Mouse (Mus musculus): ENCODE measurements around the gene Pcdh8.

Pcdh8 gene

DNA sequence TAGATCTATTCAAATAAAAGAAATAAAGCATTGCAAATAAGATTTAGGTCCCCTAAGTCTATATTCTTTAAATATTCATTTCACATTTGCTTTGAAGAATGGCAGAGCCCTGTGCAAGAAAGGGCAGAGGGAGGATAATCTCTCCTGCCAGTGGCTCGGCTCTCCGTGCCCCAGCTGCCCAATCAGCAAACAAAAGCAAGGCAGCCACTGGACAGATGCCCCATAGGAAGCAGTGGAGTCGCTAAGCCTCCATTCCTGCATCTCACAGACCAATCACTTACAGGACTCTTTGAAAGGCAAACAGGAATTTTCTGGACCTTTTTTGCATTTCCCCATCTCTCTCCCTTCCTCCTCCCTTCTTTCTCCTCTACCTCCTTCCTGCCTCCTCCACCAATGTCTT lies 17.0 kb downstream of the Pcdh8 start:
- no peak for DNase-seq (ENCODE audit: low spot score)

GRCm38 (mm10) chr14:79753733-79754132 lies 17.4 kb downstream of the Pcdh8 start:
- DNase-seq (ENCODE audit: low spot score): no peak

DNA sequence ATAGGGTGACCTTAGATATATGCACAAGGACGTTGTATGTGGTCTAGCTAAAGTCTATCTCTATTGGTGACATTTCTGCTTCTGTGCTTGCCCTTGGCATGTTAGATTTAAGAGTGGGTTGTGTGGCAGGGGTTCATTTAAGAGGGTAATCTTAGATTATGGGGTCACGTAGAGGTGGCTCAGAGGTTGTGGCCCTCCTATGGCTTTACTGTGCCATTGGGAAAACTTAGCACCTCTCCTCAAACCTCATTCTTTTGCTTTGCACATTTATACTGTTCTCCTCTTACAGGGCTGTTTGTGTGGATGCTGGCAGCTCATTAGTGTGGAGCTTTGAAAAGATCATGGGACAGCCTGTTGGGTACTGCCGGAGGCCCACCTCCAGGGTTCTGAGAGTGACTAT lies 30.6 kb downstream of the Pcdh8 start:
- DNase-seq (ENCODE audit: low spot score): no peak

GRCm38 (mm10) chr14:79738441-79738840 lies 32.7 kb downstream of the Pcdh8 start:
- DNase-seq (ENCODE audit: low spot score): no peak

- no peak for DNase-seq (ENCODE audit: low spot score)
Observed at GRCm38 (mm10) chr14:79737642-79738379, 33.3 kb downstream of the Pcdh8 start.

- no peak for DNase-seq (ENCODE audit: low spot score)
Observed at GRCm38 (mm10) chr14:79736781-79737180, 34.3 kb downstream of the Pcdh8 start.

DNA sequence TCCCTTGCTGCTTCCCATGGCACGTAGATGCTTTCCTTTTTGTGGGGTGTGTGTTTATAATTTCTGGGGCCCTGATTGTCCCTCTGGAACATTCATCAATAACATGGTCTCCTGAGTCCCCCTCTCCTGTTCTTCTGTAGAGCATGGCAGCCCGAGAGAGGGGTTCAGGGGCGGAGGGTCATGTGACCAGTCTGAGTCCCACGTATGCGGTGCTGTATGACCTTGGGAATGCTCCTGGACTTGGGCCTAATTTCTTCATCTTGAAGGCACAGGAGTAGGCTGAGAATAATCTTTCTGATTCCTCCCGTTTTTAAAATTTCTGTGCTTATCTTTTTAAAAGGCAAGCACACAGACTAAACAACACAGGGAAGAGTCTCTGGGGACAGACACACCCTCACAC lies 37.6 kb downstream of the Pcdh8 start:
- no peak for DNase-seq (ENCODE audit: low spot score)

DNA sequence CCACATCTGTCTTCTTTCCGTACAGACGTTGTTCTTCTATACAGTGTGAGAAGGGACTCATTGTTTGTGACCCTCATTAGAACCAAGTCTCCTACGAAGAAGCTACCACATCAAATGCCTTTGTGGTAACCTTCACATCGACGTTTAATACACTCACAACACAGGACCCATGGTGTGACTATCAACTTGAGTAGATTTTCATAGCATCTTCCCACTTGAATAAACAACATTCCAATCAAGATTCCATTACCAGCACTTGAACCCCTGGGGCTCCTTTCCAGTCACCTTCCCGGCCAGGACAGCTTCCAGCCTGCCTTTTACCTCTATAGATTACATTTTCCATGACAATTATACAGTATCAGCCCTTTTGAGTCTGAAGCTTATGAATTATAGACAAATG lies 42.3 kb downstream of the Pcdh8 start:
- DNase-seq (ENCODE audit: low spot score): no peak

- DNase-seq (ENCODE audit: low spot score): no peak
Observed at GRCm38 (mm10) chr14:79724002-79724681, 47.0 kb downstream of the Pcdh8 start.

DNA sequence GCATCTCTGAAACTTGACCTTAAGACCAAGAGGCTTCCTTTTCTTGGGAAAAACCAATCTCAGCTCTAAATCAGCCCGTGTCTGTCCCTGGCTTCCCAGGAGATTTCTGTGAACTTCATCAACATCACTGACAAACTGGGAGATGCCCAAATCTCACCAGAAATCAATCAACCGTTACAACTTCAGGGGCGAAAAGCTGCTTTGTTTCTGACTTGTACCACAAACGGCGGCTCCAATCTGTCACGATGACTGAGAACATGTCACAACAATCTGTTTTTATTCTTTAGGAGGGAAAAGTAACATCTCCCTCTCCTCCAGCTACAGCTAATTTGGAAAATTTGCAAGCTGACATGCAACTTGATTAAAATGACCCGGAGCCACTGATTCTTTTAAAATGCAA lies 48.9 kb downstream of the Pcdh8 start:
- DNase-seq (ENCODE audit: low spot score): no peak

Data from spleen, adult 12 weeks (tissue).